Mouse (Mus musculus) CH12.LX (cell line): ENCODE data around the gene Adgrg1. TPM values are rescaled to one million over a fixed set of nuclear protein-coding genes. Genes with fewer than 3 reads are reported as not detected.

Experiments
- DNase-seq: peaks from one replicate; pipeline ENCODE4 v3.0.0-alpha.2; 2013; ENCODE audit errors: extremely low read depth
- H3K27ac ChIP-seq: 2 replicates; pipeline ENCODE4 v1.5.1; 2012; ENCODE audit warnings: low read depth, mild to moderate bottlenecking, control low read depth, moderate library complexity; ENCODE audit not compliant: insufficient read depth
- H3K27me3 ChIP-seq: replicated peaks from 2 replicates; pipeline ENCODE3; 2012; ENCODE audit warnings: inconsistent platforms
- H3K36me3 ChIP-seq, 2 experiments: replicated peaks in 1 of 2; 2 replicates each; pipeline versions ENCODE3 to v1.6.1; 2012; ENCODE audit warnings: inconsistent platforms in 1 of 2, low read length in 1 of 2, mild to moderate bottlenecking in 1 of 2, mixed read lengths in 1 of 2, moderate library complexity in 1 of 2; ENCODE audit not compliant: control insufficient read depth in 1 of 2, insufficient read depth in 1 of 2
- H3K4me1 ChIP-seq, 2 experiments: 2 replicates each; pipeline ENCODE4 v1.6.1; 2012; ENCODE audit warnings: inconsistent platforms in 1 of 2, moderate library complexity in 1 of 2; ENCODE audit not compliant: insufficient read depth in 2 of 2, control insufficient read depth in 1 of 2
- H3K4me2 ChIP-seq: 2 replicates; pipeline ENCODE4 v1.6.1; 2012; ENCODE audit warnings: low read depth, mild to moderate bottlenecking, control low read depth; ENCODE audit not compliant: poor library complexity, insufficient read depth, severe bottlenecking
- H3K4me3 ChIP-seq, 3 experiments: fragments of 150-350 bp in 1 of 3; sonication (generic) in 1 of 3; replicated peaks in 1 of 3; 2 replicates each; pipeline versions ENCODE3 to v1.5.1; 2011 to 2012; ENCODE audit warnings: low read depth in 2 of 3, low read length in 2 of 3, mild to moderate bottlenecking in 2 of 3, moderate library complexity in 2 of 3, control low read depth in 1 of 3, improper control_type of control experiment in 1 of 3, inconsistent platforms in 1 of 3, mixed read lengths in 1 of 3; ENCODE audit not compliant: poor library complexity in 1 of 3
- H3K79me2 ChIP-seq: replicated peaks from 2 replicates; pipeline ENCODE4 v1.6.1; 2012; ENCODE audit warnings: mild to moderate bottlenecking, moderate library complexity; ENCODE audit not compliant: control insufficient read depth, poor library complexity, insufficient read depth, severe bottlenecking; ENCODE audit errors: extremely low read depth
- H3K9ac ChIP-seq: 2 replicates; pipeline ENCODE4 v1.6.1; 2012; ENCODE audit warnings: low read depth, mild to moderate bottlenecking, control low read depth, moderate library complexity; ENCODE audit not compliant: insufficient read depth
- H3K9me3 ChIP-seq: replicated peaks from 2 replicates; pipeline ENCODE3; 2012; ENCODE audit warnings: low read length, inconsistent platforms, mixed read lengths
- BHLHE40 ChIP-seq: IDR thresholded peaks from 2 replicates; pipeline ENCODE4 v1.6.1; 2011; ENCODE audit warnings: mild to moderate bottlenecking, low read depth, low read length, improper control_type of control experiment
- ETS1 ChIP-seq: conservative IDR thresholded peaks from 2 replicates; pipeline ENCODE4 v1.6.1; 2012; ENCODE audit warnings: low read depth, mild to moderate bottlenecking, inconsistent platforms, low read length, improper control_type of control experiment, moderate library complexity
- GABPA ChIP-seq: IDR thresholded peaks from 2 replicates; pipeline ENCODE4 v1.6.1; 2012; ENCODE audit warnings: low read depth, low read length, improper control_type of control experiment, inconsistent platforms; ENCODE audit not compliant: insufficient replicate concordance
- HCFC1 ChIP-seq: IDR thresholded peaks from 2 replicates; pipeline ENCODE4 v1.6.1; 2012; ENCODE audit warnings: low read depth, mild to moderate bottlenecking, inconsistent platforms, low read length, improper control_type of control experiment
- MAZ ChIP-seq: IDR thresholded peaks from 2 replicates; pipeline ENCODE4 v1.6.1; 2012; ENCODE audit warnings: low read depth, mild to moderate bottlenecking, inconsistent platforms, low read length, improper control_type of control experiment, moderate library complexity
- MEF2A ChIP-seq: IDR thresholded peaks from 2 replicates; pipeline ENCODE4 v1.6.1; 2014; ENCODE audit warnings: low read depth, mild to moderate bottlenecking, inconsistent platforms, low read length, improper control_type of control experiment, borderline replicate concordance
- MXI1 ChIP-seq: IDR thresholded peaks from 2 replicates; pipeline ENCODE4 v1.6.1; 2011; ENCODE audit warnings: mild to moderate bottlenecking, low read depth, low read length, improper control_type of control experiment
- PAX5 ChIP-seq: IDR thresholded peaks from 2 replicates; pipeline ENCODE4 v1.6.1; 2012; ENCODE audit warnings: low read length, inconsistent platforms, mixed read lengths
- POLR2A ChIP-seq: IDR thresholded peaks from 2 replicates; pipeline ENCODE4 v1.6.1; 2011; ENCODE audit warnings: low read depth, mild to moderate bottlenecking, improper control_type of control experiment, low read length
- SIN3A ChIP-seq: IDR thresholded peaks from 2 replicates; pipeline ENCODE4 v1.6.1; 2012; ENCODE audit warnings: low read length, improper control_type of control experiment, inconsistent platforms
- SMC3 ChIP-seq: IDR thresholded peaks from 2 replicates; pipeline ENCODE4 v1.6.1; 2011; ENCODE audit warnings: low read depth, low read length, improper control_type of control experiment
- TBP ChIP-seq: conservative IDR thresholded peaks from 2 replicates; pipeline ENCODE4 v1.6.1; 2011; ENCODE audit warnings: low read depth, low read length, improper control_type of control experiment
- TCF12 ChIP-seq: IDR thresholded peaks from 2 replicates; pipeline ENCODE4 v1.6.1; 2014; ENCODE audit warnings: low read depth, mild to moderate bottlenecking, inconsistent platforms, low read length, improper control_type of control experiment
- USF1 ChIP-seq: IDR thresholded peaks from 2 replicates; pipeline ENCODE4 v1.6.1; 2014; ENCODE audit warnings: low read depth, mild to moderate bottlenecking, inconsistent platforms, low read length, improper control_type of control experiment
- ZKSCAN1 ChIP-seq: IDR thresholded peaks from 2 replicates; pipeline ENCODE4 v1.6.1; 2012; ENCODE audit warnings: low read depth, inconsistent platforms, low read length, improper control_type of control experiment, borderline replicate concordance
- dilution Hi-C: fragments of 300-500 bp; cut with MboI; formaldehyde crosslinking; loops from 2 replicates; pipeline ENCODE4 v1.14.3; 2020; ENCODE audit warnings: low sequenced_read_pairs; ENCODE audit not compliant: extremely low pct_unique_long_range_greater_than_20kb, extremely low pct_ligation_motif_present
- in situ Hi-C: fragments of 300-500 bp; cut with MboI; formaldehyde crosslinking; loops from 3 replicates; pipeline ENCODE4 v1.14.3; 2019; ENCODE audit warnings: low sequenced_read_pairs, low pct_ligation_motif_present, low pct_unique_long_range_greater_than_20kb, mixed read lengths
- polyA plus RNA-seq: library from polyadenylated mRNA; unstranded; fragments of >175 nt; gene quantifications from 2 replicates; pipeline ENCODE4 v1.2.1, GENCODE M21; 2012; ENCODE audit warnings: low read depth; ENCODE audit not compliant: insufficient read length
- total RNA-seq, 2 experiments: library from RNA; depleted of rRNA; stranded (reverse); fragments of 300-350 nt in 1 of 2; fragments of >200 nt in 1 of 2; gene quantifications; 2 replicates each; pipeline ENCODE4 v1.2.3; 2012 to 2014

The Adgrg1 gene
- total and polyA plus RNA-seq, 3 experiments, result 0.42 to 2.5 (median 1.2) TPM

GRCm38 (mm10) chr8:94981848-94982247 is 7.3 kb downstream of the Adgrg1 start:
- no peak overlapping the region for H3K9ac ChIP-seq
- no peak for TF ChIP-seq SMC3
- no peak for TF ChIP-seq USF1
- TF ChIP-seq ZKSCAN1, result no peak

GRCm38 (mm10) chr8:94983146-94983545 is 8.6 kb downstream of the Adgrg1 start:
- Histone ChIP-seq H3K9ac (no peak overlapping the region), H3K4me1 (peaks cover 4 to 64% of the 10 kb centered on the region in 2 experiments), H3K79me2 (no peaks in the 10 kb centered on the region), H3K9me3 (no peaks in the 10 kb centered on the region), H3K27me3 (peaks cover 23% of the 10 kb centered on the region), H3K27ac (no peak overlapping the region), H3K4me2 (no peak overlapping the region), H3K4me3 (no peak overlapping the region), H3K36me3 (no peaks in the 10 kb centered on the region)
- in situ Hi-C loops, result no loop called here
- DNase-seq, result no peak
- TF ChIP-seq TBP (no peak), SIN3A (no peak), MXI1 (no peak), BHLHE40 (no peak), POLR2A (no peak), MAZ (no peak), GABPA (no peak), HCFC1 (no peak), MEF2A (no peak), PAX5 (no peak), SMC3 (no peak), ETS1 (no peak), TCF12 (no peak)
- dilution Hi-C loops, result no loop called here

More at GRCm38 (mm10) chr8:94981848-94982247, 7.3 kb downstream of the Adgrg1 start:
- H3K4me3 ChIP-seq, result no peak overlapping the region
- H3K79me2 ChIP-seq, result no peaks in the 10 kb centered on the region
- DNase-seq, result no peak
- peaks cover 9 to 75% of the 10 kb centered on the region in 2 experiments for H3K4me1 ChIP-seq
- H3K27me3 ChIP-seq, result peaks cover 17% of the 10 kb centered on the region
- no peak overlapping the region for H3K27ac ChIP-seq
- no peak overlapping the region for H3K4me2 ChIP-seq
- in situ Hi-C loops, result no loop called here
- no peaks in the 10 kb centered on the region for H3K36me3 ChIP-seq
- H3K9me3 ChIP-seq, result no peaks in the 10 kb centered on the region
- dilution Hi-C loops, result no loop called here
